Mouse (Mus musculus): ENCODE data around the gene Sae1.

Gene Sae1

DNA sequence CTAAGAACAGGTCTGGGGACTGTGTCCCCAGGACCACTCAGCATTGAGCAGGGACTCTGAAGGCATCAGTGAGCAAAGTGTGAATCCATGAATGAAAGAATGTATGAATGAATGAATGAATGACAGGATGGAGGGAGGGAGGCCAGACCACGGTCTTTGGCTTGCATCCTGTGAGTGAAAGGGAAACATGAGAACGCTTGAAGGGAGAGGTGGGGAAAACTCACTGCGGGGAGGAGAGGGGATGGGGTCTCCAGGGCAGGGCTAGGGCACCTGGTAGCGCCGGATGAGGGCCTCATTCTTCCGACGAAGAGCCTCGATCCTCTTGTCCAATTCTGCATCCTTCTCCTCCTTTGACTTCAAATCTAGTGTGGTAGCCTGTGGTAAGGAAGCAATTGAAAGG is 103.6 kb downstream of the Sae1 start:
- no peak for DNase-seq (ENCODE audit: low read depth, low spot score)

DNA sequence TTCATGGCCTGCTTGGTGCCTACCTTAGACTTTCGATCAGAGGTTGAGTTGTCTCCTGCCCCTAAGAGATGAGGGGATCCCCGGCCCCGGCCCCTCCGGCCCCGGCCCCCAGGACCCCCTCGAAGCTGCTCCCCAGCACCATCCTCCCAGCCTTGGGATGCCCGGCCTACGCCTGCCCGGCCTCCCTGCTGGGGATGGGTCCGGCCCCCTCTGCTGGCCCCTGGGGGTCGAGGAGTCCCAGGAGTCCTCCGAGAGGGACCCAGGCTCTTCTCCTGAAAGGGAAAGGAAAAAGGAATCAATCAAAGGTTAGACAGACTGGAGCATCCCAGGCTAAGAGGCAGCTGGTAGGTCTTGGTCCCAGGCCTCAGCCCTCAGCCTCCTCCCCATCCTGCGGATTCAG is 105.3 kb downstream of the Sae1 start:
- no peak for DNase-seq (ENCODE audit: low read depth, low spot score)

DNA sequence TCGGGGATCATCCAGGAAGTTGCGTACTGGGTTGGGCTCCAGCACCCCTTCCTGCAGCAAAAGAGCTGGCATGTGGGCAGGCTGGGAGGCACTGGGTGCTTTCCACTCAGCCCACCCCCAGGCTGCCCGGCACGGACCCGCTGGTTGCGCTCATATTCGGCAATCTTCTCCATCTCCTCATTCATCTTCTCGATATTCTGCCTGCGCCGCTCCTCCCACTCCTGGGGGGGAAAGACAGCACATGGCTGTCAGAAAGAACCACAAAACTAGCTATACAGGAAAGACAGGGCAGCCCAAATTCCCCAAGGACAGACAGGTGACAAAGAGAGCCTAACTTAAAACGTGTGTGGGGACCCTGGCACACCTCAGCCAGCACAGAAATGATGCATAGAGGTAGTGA is 106.9 kb downstream of the Sae1 start:
- DNase-seq (ENCODE audit: low read depth, low spot score), result no peak

DNA sequence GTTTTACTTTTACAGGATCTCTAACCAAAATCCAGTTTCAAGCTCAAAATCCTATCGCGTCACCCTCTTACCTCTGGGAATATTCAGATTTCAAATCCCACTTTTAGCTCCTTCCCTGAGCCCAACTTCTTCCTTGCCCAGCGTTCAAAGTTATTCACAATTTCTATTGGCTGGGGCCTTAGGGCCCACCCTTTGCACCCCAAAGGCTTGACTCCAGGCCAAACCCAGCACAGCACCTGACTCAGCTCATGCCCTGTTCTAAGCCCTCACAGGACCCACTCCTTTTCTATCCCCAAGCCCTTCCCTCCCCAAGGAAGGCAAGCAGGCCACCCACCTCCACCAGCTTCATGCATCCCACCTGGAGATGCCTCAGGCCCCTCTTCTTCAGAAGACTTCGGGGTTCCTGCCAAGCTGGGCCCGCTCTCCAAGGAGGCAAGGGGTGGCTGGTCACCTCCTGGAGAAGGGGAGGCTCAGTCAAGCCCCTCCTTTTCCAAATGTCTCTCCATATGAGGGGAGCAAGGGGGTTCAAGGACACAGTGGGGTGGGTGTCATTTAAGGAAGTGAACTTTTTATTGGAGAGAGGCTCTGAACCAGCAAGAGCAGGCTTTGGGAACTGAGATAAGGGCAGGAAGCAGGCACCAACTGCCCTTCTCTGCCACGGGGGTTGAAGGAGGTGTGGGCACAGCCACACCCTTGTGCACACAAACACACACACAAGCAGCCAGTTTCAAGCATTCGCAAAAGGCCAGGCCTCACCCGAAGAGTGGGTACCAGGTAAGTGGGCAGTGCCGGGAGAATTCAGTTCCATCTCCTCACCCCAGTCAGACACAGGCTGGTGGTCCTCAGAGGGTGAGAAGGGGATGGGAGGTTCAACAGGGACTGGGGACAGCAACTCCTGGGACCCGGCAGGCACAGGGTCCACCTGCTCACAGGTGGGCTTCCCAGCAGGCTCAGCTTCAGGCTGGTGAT is 112.4 kb downstream of the Sae1 start:
- DNase-seq (ENCODE audit: low read depth, low spot score), result no peak

DNA sequence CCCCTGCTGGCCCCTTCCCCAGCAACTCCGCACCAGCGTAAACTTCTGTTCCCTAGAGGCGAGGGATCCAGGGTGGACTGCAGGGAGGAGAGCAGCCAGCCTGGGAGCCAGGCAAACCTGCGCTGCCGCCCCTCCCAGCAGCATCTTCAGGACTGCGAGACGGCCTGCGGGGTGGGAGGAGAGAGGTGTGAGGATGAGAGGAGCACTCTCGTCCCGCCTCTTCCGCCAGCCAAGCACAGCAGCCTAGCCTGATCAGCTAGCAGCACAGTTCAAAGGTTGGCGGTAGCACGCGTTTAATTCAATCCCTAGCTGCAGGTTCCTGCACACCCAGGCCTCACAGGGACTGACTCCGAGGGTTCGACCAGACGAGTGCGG is 113.9 kb downstream of the Sae1 start:
- DNase-seq (ENCODE audit: low read depth, low spot score), result peak; percentile 92

DNA sequence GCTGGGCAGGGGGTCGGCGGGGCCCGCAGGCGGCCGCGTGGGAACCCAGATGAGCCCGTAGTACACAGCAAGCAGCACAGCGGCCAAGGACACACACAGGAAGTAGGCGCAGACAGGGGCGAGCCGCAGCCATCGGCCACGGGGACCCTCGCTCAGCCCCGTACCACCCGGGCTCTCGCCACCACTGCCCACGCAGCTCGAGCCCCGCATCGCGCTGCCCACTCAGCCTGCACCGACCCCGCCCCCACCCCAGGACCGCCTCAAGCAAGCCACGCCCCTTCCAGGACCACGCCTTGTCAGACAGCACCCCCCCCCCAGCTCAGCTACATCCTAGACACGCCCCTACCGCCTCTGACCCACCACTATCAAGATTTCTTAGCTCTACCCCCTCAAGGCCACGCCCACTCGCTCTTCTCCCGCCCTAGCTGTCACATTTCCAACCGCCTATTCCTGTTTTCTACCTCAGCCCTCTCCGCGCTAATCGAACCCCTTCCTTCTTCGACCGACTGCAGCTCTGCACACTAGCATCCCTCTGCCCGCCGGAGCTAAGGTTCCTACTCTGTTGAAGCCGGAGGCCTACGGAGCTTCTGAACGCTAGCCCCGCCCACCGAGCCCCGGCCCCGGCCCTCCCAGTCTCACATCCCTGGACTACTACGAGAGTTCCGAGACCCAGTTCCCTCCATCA is 114.4 kb downstream of the Sae1 start, which contains the start of gene Inafm1:
Inafm1 (minus strand) TSS at position 537 of the 685 bp plus-strand sequence.
- peak; percentile 96 for DNase-seq (ENCODE audit: low read depth, low spot score)

DNA sequence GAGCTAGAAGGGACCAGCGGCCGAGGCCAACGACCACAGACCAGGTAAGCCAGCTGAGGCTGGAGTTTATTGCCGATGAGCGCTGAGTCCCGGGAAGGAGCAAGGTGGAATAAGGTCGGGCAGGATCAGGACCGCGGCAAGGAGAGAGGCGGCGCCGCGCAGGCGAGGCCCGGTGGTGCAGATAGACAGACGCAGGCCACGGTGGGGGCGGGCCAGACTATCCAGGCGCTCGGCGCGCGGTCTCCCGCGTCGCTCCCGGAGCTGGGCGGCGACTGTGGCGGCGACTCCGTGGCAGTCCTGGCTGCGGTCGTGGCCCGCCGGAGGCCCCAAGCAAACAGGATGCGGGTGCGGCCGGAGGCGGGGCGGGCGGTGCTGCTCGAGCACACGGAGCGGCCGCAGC is 114.9 kb downstream of the Sae1 start:
- DNase-seq (ENCODE audit: low read depth, low spot score), result peak; percentile 81

DNA sequence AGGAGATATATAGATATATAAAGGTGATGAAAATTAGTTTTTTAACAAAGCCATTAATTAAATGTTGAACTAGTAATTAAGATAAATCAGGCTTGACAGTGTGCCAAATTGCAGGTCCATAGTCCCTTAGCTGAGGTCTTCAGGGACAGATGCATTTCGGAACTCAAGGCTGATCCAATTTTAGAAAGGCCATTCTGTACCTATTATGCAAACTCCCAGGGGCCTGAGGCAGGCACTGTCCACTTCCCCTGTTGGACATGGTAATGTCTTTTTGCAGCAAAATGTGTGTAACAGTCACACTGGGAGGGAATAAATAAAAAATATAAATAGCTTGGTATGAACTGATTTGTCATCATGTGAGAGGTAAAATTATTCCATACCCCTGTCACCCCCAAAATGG is 116.5 kb downstream of the Sae1 start:
- no peak for DNase-seq (ENCODE audit: low read depth, low spot score)

Measured in CD4-positive, CD25-positive, alpha-beta regulatory T cell, adult 2 months (primary cell).